Mouse (Mus musculus) embryonic fibroblast, embryonic 13.5 days (primary cell): ENCODE data around the gene Gse1. TPM values are rescaled to one million over a fixed set of nuclear protein-coding genes. Genes with fewer than 3 reads are reported as not detected.

Experiments used
- H3K27ac ChIP-seq: 2 replicates; pipeline ENCODE4 v1.5.1; 2012; ENCODE audit warnings: low read length, control low read depth, inconsistent platforms; ENCODE audit not compliant: insufficient read depth
- H3K4me1 ChIP-seq: 2 replicates; pipeline ENCODE4 v1.6.1; 2011; ENCODE audit warnings: low read length; ENCODE audit not compliant: control insufficient read depth, insufficient read depth
- H3K4me3 ChIP-seq: 2 replicates; pipeline ENCODE4 v1.5.1; 2011; ENCODE audit warnings: mild to moderate bottlenecking, control low read depth, low read length; ENCODE audit not compliant: insufficient read depth
- CTCF ChIP-seq: IDR thresholded peaks from 2 replicates; pipeline ENCODE4 v1.5.1; 2011; ENCODE audit warnings: mild to moderate bottlenecking, control low read depth, low read length, moderate library complexity, borderline replicate concordance; ENCODE audit not compliant: insufficient read depth
- POLR2A ChIP-seq: IDR thresholded peaks from 2 replicates; pipeline ENCODE4 v1.6.1; 2011; ENCODE audit warnings: low read depth, mild to moderate bottlenecking, control low read depth, low read length, moderate library complexity
- polyA plus RNA-seq: library from polyadenylated mRNA; stranded (reverse); fragments of >200 nt; gene quantifications from 2 replicates; pipeline ENCODE4 v1.2.4, GENCODE M21; 2011; ENCODE audit warnings: low read depth; ENCODE audit not compliant: missing spikeins, insufficient read length

Gene Gse1
- polyA plus RNA-seq, 1 experiment: 13.4 TPM

DNA sequence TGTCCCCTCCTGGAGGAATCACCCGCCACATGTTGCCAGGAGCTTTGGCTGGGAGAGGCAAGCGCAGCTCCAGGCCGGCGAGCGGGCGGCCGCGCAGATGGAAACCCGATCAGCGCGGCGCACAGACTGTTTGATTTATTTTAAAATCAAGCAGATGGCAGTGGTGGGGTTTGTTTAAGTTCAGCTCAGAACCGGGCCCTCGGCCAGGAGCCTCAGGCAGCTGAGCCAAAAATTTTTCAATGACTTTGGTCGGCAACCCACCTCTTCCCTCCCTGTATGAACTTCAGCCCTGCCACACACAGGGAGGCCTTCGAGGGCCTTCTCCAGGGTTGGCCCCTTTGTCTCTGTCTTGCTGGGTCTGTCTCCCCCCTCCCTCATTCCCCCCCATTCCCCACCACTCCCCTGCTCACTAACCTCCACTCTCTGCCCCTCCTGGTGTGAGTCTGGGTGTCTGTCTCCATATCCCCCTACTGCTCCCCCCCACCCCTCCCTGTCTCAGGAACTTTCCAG, 36.7 kb downstream of the Gse1 start:
- H3K27ac ChIP-seq: peak overlapping the region; percentile 14; the same call in 1 of the 2 replicates
- peaks cover 35% of the 10 kb centered on the region for H3K4me1 ChIP-seq
- H3K4me3 ChIP-seq: no peak overlapping the region
- TF ChIP-seq CTCF (no peak), POLR2A (no peak)

GRCm38 (mm10) chr8:120265471-120265870, 37.2 kb downstream of the Gse1 start:
- Histone ChIP-seq H3K4me3 (no peak overlapping the region), H3K27ac (peak overlapping the region; percentile 50), H3K4me1 (peaks cover 35% of the 10 kb centered on the region)
- no peak for TF ChIP-seq CTCF
- TF ChIP-seq POLR2A: no peak

- H3K4me3 ChIP-seq: no peak overlapping the region
- no peak overlapping the region for H3K27ac ChIP-seq
- H3K4me1 ChIP-seq: peaks cover 25% of the 10 kb centered on the region
- TF ChIP-seq POLR2A (no peak), CTCF (no peak)
Measured at GRCm38 (mm10) chr8:120268541-120268980, 40.3 kb downstream of the Gse1 start.

- Histone ChIP-seq H3K27ac (no peak overlapping the region), H3K4me1 (peaks cover 18% of the 10 kb centered on the region), H3K4me3 (no peak overlapping the region)
- TF ChIP-seq CTCF: no peak
- no peak for TF ChIP-seq POLR2A
Measured at GRCm38 (mm10) chr8:120270449-120270848, 42.2 kb downstream of the Gse1 start.

GRCm38 (mm10) chr8:120273430-120273829, 45.2 kb downstream of the Gse1 start:
- Histone ChIP-seq H3K27ac (no peak overlapping the region), H3K4me3 (no peak overlapping the region), H3K4me1 (peaks cover 16% of the 10 kb centered on the region)
- TF ChIP-seq POLR2A (no peak), CTCF (no peak)

GRCm38 (mm10) chr8:120276051-120276890, 48.0 kb downstream of the Gse1 start:
- peak; percentile 37 for TF ChIP-seq POLR2A
- TF ChIP-seq CTCF: no peak
- Histone ChIP-seq H3K4me1 (peaks cover 11% of the 10 kb centered on the region), H3K4me3 (no peak overlapping the region), H3K27ac (peak overlapping the region; percentile 77)

DNA sequence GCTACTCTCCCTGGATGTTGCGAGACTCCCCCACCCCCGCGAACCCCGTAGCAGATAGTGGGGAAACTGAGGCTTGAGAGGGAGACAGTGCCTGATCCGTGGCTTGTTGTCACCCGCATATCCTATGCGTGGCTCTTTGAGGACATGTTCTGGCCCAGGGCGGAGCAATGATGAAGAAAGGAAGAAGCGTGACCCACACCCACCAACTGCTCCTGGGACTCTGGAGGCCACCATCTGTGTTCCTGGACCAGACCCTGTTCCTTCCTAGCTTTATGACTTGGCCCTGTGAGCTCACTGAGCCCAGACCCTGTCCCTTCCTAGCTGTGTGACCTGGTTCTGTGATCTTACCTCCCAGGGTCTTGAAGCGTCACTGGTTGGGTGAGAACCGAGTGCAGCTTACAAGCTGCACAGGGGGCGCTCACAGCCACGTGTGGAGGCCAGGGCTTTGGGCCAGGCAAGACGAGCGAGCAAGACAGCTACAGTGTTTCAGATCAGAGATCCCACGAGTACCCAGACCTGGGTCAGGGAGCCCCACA, 48.7 kb downstream of the Gse1 start:
- Histone ChIP-seq H3K4me3 (no peak overlapping the region), H3K4me1 (peaks cover 11% of the 10 kb centered on the region), H3K27ac (peak overlapping the region; percentile 49)
- TF ChIP-seq CTCF (peak; percentile 48; the same call in 1 of the 2 replicates), POLR2A (no peak; the same call in 1 of the 2 replicates)

DNA sequence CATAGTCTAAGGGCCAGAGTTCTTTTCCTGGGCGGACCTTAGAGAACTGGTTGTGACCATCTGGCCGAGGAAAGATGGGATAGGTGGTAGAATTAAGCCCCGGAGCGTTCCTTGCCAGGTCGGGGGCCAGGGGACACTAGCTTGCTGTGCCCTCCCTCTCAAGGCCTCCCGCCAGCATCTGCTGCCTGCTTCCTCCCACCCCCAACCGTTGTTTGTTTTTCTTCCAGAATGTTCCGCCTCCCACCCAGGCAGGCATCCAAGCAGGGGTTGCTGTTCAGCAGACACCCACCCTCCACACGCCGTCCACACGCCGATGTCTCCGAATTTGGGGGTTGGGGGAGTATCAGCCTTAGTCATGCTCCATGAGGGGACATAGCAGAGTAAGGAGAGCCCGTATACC, 49.8 kb downstream of the Gse1 start:
- H3K4me3 ChIP-seq: no peak overlapping the region
- no peak for TF ChIP-seq CTCF
- no peak for TF ChIP-seq POLR2A
- peaks cover 11% of the 10 kb centered on the region for H3K4me1 ChIP-seq
- H3K27ac ChIP-seq: no peak overlapping the region

GRCm38 (mm10) chr8:120279418-120279817, 51.2 kb downstream of the Gse1 start:
- H3K4me3 ChIP-seq: no peak overlapping the region
- H3K27ac ChIP-seq: no peak overlapping the region
- H3K4me1 ChIP-seq: peaks cover 11% of the 10 kb centered on the region
- TF ChIP-seq CTCF (no peak), POLR2A (no peak)

- peak; percentile 53; the same call in 1 of the 2 replicates for TF ChIP-seq CTCF
- no peak for TF ChIP-seq POLR2A
- Histone ChIP-seq H3K4me1 (peaks cover 15% of the 10 kb centered on the region), H3K27ac (no peak overlapping the region), H3K4me3 (no peak overlapping the region)
Measured at GRCm38 (mm10) chr8:120281487-120281886, 53.2 kb downstream of the Gse1 start.
